Comparison of ENCODE assay signal across 8 mouse cellular contexts in the genomic region with DNA sequence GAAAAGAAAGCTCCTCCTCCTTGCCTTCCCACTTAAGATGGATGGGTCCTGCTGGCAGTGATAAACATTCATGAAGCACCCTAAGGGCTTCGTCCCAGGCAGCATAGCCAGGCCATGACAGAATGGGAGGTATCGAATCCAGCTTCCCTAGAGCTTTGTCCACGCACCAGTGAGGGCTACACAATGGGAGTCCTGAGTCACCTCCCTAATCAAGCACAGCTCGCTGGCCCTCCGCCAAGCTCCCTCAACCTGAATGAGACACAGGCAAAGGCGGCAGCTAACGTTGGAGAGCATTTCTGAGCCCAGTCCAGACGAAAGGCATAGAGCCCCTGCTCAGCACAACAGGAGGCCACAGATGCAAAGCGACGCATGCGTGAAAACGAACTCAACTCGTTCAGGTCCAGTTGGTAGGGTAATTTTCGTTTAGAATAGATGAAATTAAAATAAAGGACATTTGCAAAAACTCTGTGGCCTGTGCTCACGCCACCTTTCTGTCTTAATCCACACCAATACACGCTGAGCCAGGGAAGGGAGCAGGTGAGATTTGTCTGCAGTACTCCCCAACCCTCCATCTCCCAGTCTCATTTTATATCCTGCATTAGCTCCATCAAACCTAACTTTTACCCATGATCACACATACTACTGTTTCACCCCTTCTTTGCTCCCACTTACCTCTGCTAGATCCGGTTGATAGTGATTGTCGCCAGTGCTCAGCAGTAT.
DNase-seq lines count a peak whose midpoint lies in the region; ATAC-seq lines count a peak whose summit lies in the region.

No protein-coding gene starts in this region.

- 0 out of 2 replicates have a peak overlapping the region, but pooled peaks have one; percentile 35 for H3K27ac ChIP-seq in embryonic facial prominence, embryonic 11.5 days (replicated peaks; ENCODE audit: low read depth, low read length)
- H3K27ac ChIP-seq in heart, embryonic 16.5 days (ENCODE audit: low read length): peak overlapping the region; percentile 43
- H3K27ac ChIP-seq in limb, embryonic 10.5 days: no peak overlapping the region

- DNase-seq in NIH3T3 (ENCODE audit: low read depth): peak; percentile 80
- peak; percentile 67 for DNase-seq in adrenal gland, postnatal 10 days
- DNase-seq in embryonic facial prominence, embryonic 11.5 days (ENCODE audit: low spot score): peak; percentile 65
- peak; percentile 37 for DNase-seq in limb, embryonic 10.5 days (ENCODE audit: low spot score)
- DNase-seq in neural tube, embryonic 10.5 days (ENCODE audit: extremely low spot score, low spot score): peak; percentile 35
- peak; percentile 46 for DNase-seq in urinary bladder, postnatal 14 days (ENCODE audit: low spot score)
- DNase-seq in c-Kit-positive CD71-positive TER-119-positive erythroid progenitor cells, embryonic 14.5 days (ENCODE audit: low spot score): no peak

- 0 out of 2 replicates have a peak overlapping the region, but pooled peaks have one; percentile 21 for H3K4me2 ChIP-seq in embryonic facial prominence, embryonic 11.5 days (ENCODE audit: low read depth, low read length)
- peak overlapping the region; percentile 49 for H3K4me2 ChIP-seq in heart, embryonic 16.5 days (ENCODE audit: low read depth, low read length)

- no peaks in the 10 kb centered on the region for H3K27me3 ChIP-seq in embryonic facial prominence, embryonic 11.5 days (ENCODE audit: control insufficient read depth, insufficient read depth, low read length)
- no peaks in the 10 kb centered on the region for H3K27me3 ChIP-seq in heart, embryonic 16.5 days (ENCODE audit: control insufficient read depth, insufficient read depth, low read length)
- no peaks in the 10 kb centered on the region for H3K27me3 ChIP-seq in limb, embryonic 10.5 days (ENCODE audit: low read depth, poor library complexity, severe bottlenecking)

- no peak overlapping the region for H3K4me3 ChIP-seq in embryonic facial prominence, embryonic 11.5 days (ENCODE audit: low read depth, low read length)
- no peak overlapping the region for H3K4me3 ChIP-seq in heart, embryonic 16.5 days (ENCODE audit: low read length)
- H3K4me3 ChIP-seq in limb, embryonic 10.5 days: no peak overlapping the region

- H3K9ac ChIP-seq in embryonic facial prominence, embryonic 11.5 days (replicated peaks; ENCODE audit: low read length): no peak overlapping the region
- H3K9ac ChIP-seq in heart, embryonic 16.5 days (ENCODE audit: low read length): no peak overlapping the region

- no peaks in the 10 kb centered on the region for H3K36me3 ChIP-seq in embryonic facial prominence, embryonic 11.5 days (replicated peaks; ENCODE audit: control insufficient read depth, insufficient read depth, low read depth, low read length)
- no peaks in the 10 kb centered on the region for H3K36me3 ChIP-seq in heart, embryonic 16.5 days (ENCODE audit: control insufficient read depth, insufficient read depth)
- no peaks in the 10 kb centered on the region for H3K36me3 ChIP-seq in limb, embryonic 10.5 days

- ATAC-seq in embryonic facial prominence, embryonic 11.5 days (replicated peaks; ENCODE audit: insufficient number of reproducible peaks, low FRiP score, low TSS enrichment, low read depth): peak; percentile 75; the same call in 1 of the 2 replicates
- ATAC-seq in heart, embryonic 16.5 days (replicated peaks; ENCODE audit: extremely low read depth, insufficient read depth, low FRiP score): peak; percentile 85

- WGBS in embryonic facial prominence, embryonic 11.5 days: 23% methylated on average over 18 of the region's 18 CpGs
- WGBS in heart, embryonic 16.5 days: 18% methylated on average over 18 of the region's 18 CpGs
- WGBS in limb, embryonic 10.5 days: 38% methylated on average over 18 of the region's 18 CpGs

- no peaks in the 10 kb centered on the region for H3K9me3 ChIP-seq in embryonic facial prominence, embryonic 11.5 days (replicated peaks; ENCODE audit: control insufficient read depth, low read length)
- no peaks in the 10 kb centered on the region for H3K9me3 ChIP-seq in heart, embryonic 16.5 days (replicated peaks; ENCODE audit: control insufficient read depth, low read length)
- no peaks in the 10 kb centered on the region for H3K9me3 ChIP-seq in limb, embryonic 10.5 days (replicated peaks)

- no peaks in the 10 kb centered on the region for H3K4me1 ChIP-seq in embryonic facial prominence, embryonic 11.5 days (ENCODE audit: control insufficient read depth, insufficient read depth, low read length)
- H3K4me1 ChIP-seq in heart, embryonic 16.5 days (ENCODE audit: control insufficient read depth, insufficient read depth, low read length): peaks cover 22% of the 10 kb centered on the region
- H3K4me1 ChIP-seq in limb, embryonic 10.5 days: peaks cover 5% of the 10 kb centered on the region; the same call in 1 of the 2 replicates
